Mouse (Mus musculus) mouse trophoblast stem cell (cell line): ENCODE results near the gene Bmp6.

ENCODE experiments used
- in situ Hi-C, 2 experiments: fragments of 300-500 bp; cut with MseI, MboI; formaldehyde crosslinking; loops; 2 replicates in 1 of 2; 3 replicates in 1 of 2; pipeline ENCODE4 v1.15.1; 2025

The Bmp6 gene

DNA sequence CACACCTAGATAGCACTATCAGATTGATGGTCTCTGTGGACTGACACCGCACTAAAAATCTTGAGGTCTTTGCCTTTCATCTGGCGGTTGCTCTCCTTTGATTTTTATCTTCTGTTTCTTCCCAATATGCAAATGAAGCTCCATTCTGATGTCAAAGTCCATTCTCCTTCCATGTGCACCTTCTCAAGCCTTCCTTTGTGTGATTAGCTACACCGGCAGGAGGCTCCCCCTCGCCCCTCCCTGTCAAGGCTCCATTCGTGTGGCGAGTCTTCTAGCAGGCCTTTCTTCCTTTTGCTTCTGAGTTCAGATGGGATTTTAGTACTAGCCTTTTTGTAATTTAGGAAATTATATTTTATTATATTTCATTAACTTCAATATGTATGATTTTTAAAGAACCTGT is 80.4 kb downstream of the Bmp6 start:
- in situ Hi-C loops, result no loop called here

DNA sequence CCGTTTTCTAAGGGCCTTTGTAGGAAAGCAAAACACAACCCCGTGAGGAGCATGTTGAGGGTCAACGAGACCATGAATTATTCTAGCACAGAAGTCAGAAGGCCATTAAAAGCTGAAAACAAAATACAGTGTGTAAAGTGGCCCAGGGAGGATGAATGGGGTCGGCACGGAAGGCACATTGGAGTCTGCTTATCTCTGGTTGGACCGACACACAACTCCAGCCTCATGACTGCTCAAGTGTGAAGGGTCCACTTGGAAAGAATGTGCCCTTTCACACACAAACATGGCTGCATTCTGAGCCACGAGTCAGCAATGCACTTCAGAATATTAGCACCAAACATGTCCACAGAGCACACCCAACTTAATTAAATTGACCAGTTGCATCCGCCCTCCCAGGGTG is 84.8 kb downstream of the Bmp6 start:
- in situ Hi-C loops, result no loop called here

DNA sequence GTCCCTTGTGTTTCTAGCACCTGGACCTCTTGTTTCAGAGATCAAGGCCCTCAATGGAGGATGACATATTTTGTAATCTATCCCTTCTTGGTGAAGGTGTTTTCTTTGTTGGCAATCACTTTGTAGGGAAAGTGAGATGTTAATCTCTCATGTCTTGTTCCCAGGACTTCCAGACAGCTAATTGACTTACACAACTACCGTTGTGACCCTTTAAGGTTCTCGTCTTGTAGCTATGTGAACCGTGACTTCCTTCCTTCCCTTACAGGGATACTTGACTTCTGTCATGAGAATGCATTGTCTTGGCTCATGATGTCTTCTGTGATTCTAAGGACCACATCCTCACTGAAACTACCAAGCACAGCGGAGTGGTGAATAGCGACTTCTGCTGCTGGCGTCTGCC is 85.2 kb downstream of the Bmp6 start:
- in situ Hi-C loops, result no loop called here

DNA sequence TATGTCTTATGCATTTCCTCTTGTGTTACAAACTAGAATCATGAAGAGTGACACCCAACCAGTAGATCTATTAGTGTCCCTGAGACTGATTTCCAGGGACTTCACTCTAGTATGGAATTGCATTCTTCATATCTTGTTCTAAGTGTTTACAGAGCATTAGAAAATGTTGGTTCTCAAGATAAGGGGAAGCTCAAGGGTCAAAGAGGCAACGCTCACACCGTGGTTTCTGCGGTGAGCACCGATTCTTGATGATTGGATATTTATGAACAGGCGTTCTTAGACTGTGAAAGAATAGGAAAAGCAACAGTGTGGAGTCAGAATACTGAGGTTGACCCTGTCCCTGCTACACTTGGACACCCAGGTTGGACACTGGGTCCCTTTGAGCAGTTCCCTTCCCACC is 89.9 kb downstream of the Bmp6 start:
- in situ Hi-C loops, result no loop called here

DNA sequence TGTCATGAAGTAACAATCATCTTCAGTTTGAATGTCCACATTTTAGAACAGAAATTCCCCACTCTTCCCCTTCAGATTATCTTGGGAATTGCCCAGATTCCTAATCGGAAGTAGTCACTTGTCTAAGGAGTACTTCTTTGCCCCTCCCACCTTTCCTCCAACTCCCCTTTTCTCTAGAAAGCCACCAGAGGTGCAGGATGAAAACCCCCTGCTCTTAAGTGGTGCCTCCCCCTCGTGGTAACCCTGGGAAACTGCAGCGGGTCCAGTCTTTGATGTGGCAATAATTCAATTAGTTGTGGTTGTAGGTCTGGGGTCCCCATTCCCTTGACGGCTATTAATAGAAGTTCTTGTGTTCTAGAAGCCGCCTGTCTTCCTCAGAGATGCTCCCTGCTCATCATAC is 93.0 kb downstream of the Bmp6 start:
- in situ Hi-C loops, result no loop called here

DNA sequence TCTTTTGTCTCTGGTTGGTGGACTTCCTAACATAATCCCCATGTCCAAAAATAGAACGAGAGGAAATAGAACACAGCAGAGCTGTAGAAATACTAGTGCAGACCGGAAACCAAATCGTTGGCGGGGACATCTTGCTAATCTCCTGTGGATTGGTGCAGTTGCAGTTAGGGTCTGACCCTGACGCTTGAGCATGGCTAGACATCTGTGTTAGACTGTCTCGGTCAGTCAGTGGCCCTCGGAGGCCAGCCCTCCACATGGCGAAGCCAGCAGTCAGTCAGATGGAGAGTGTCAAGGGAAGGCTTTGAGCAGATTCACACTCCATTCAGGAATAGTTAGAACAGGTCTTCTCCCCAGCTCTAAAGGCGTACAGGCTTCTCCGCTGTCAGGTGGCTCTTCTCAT is 95.3 kb downstream of the Bmp6 start:
- in situ Hi-C loops, result no loop called here

DNA sequence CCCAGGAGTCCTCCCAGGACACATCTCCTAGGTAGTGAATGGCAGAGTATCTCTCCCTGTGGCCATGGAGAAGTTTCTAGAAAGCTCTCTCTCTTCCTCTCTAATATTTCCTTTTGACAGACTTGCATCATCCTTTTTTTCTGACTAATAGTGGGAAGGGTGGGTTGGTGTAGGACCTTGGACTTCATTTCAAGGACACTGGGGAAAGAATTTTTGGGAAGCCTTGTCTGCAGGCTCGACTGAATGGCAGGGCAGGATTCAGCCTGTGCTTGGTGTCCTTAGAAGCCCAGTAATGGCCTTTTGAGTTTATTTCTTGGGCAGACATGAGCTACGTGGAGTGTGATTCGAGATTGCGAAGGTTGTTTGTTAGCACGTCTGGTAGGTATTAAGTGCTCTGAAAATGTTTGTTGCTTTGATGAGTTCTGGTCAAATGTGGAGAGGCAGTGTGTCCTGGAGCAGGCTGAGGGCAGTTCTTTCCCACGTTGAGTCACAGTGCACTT is 103.7 kb downstream of the Bmp6 start:
- in situ Hi-C loops, result no loop called here

DNA sequence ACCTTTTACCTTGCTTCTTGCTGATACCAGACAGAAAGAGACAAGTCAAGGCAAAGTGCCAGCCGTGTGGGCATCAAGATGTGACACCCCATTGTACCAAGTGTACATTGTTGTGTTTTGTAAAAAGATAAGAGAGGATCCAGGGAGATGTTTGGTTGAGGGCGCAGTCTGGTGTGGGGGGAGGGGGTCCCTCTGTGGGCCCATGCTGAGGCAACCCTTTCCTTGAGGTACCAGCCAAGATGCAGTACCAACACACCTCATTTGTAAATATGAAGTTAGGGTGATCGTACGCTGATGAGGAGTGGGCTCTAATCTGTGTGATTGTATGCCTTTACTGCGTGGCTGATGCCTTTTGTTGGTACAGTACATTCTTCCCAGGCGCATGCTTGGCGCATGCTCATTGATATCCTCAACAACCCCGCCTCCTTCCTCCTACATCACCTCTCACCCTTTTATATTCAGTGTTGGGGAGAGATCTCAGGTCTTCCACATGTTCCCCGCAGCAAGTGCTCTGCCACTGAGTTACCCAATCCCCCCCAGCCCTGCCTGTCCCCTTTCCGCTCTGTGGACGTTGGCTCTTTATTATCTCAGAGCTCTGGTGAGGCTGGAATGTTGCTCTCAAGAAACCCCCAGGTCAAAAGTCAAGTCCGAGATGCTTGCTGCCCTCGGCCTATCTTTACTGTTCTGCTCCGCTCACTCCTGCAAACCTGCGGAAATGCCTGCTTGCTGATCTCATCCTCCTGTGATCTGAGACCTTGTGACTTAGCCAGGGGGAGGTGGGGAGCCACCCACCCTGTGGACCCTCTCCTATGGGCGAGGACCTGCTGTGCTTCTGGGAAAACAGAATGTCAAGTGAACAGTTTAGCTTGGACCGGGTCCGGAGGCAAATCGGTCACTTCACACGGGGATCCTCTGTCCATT is 105.4 kb downstream of the Bmp6 start:
- in situ Hi-C loops, result no loop called here

DNA sequence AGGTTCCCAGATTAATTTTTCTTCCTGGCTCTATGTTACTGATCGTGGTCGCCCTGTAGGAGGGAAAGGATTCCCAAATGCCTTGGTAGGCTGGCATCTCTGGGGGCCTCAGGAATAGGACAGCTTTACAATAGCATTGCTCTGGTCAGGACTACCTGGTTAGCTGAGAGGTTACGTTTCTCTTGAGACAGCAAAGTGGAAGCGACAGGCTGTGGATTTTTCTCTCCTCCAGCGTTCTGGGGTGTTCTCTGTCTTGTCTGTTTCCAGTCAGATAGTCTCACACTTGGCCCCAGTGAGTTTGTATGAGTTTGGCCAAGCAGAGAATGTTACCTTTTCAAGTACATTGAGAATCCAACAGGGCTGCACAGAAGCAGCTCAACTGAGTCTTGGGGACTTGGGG is 106.5 kb downstream of the Bmp6 start:
- in situ Hi-C loops, result no loop called here

DNA sequence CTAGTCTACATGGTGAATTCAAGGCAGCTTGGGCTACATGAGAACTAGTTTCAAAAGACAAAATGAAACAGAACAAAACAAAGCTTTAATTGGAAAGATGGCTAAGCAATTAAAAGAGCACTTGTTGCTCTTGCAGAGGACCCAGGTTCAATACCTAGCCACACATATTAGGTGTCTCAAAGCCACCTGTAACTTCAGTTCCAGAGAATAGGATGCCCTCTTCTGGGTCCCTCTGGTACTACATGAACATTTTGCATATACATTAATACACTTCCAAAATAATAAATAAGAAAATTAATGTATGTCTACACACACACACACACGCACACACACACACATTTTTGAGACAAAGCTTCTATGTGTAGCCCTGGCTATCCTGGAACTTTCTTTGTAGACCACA is 118.5 kb downstream of the Bmp6 start:
- in situ Hi-C loops, result no loop called here

DNA sequence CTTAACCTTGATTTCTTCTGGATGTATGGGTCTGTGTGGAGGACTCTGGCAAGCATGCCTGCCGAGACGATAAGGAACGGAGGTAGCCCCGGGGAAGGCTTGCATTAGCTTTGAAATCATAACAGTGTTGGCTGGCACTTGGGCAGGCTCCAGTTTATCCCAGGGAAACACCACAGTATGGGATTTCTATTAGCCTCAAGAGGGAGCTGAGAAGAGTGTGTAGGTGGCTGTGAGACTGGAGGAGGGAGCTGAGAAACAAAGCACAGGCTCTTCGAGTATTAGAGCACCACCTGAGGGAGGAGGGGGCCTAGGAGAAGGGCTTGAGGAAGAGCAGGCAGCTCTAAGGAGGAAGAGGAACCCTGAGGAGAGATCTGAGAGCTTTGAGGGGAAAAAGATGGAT is 126.0 kb downstream of the Bmp6 start:
- in situ Hi-C loops, result no loop called here

DNA sequence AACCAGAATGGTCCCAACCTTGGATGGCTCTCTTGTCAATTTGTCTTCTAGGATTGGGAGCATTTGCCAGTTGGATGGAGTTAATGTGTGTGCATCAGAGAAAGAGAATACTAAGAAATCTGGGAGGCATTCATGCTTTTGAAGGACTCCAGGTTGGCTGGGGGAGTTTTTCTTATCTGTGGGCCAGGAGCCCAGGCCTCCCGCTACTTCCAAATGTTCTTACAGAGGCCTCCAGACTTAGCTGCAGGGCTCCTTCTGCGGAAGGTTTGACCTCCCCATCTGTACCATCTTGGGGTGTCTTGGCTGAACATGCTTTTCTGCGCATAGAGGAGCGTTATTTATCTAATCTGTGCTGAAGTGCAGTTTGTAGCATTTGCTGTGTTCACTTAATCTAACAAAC is 127.7 kb downstream of the Bmp6 start:
- in situ Hi-C loops, result no loop called here

DNA sequence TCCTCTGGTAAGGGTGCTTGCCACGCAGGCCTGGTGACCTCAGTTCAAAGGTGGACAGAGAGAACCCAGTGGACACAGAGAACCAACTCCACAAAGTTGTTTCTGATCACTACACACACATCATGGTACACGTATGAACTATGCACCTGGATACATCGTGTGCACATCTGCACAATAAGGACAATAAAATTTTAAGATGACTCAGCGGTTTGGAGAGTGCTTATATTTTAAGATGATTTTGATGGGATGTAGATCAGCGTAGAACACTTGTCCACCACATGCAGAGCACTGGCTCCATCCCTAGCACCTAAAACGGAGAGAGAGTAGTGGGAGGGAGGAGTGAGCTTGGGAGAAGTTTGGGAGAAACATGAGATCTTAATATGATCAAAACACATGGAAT is 128.6 kb downstream of the Bmp6 start:
- in situ Hi-C loops, result no loop called here

DNA sequence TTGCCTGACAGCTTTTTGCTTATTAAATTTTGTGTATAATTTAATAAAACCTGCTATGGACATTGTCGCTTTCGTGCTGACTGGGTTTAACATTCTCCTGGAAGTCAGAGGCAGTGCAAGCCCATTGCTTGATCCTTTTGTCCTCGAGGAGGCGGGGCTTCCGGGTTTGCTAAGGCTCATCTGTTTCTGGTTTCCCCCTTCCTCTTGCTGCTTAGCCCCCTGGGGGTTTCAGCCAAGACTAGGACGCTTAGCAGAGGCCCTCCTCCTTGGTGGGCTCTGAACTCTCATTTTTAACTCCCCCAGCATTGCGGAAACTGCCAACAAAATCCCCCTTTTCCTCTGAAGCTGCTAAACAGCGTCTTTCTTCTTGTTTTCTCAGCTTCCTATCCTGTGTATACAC is 132.0 kb downstream of the Bmp6 start:
- in situ Hi-C loops, result no loop called here

DNA sequence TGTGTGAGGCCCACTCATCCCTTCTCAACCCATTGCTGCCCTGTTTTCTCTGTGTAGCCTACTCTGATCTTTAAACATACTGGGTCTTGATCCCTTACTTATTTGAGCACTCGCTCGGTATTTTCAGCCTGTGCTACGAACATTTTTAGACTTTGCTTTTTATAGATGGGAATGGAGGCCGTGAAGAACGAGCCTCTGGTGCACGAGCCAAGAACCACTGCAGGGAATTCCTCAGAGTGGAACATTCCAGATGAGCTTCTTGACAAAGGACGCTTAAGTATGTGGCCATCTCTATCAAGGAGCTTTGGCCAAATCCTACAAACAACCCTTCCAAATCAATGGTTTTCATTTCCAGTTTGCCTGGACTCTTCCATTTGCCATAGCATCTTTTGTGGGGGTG is 136.1 kb downstream of the Bmp6 start:
- in situ Hi-C loops, result no loop called here

DNA sequence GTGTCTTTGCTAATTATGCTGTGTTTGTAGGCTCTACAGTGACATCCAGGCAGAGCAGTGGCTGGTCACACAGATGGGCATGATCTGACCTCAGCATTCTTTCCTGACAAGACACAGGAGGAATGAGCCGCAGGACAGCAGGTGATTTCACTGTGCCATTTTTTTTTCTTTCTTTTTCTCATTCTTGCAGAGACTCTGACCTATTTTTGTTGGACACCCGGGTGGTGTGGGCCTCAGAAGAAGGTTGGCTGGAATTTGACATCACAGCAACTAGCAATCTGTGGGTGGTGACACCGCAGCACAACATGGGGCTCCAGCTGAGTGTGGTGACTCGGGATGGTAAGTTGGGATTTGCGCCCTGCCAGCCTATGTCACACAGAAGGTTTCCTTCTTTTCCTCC is 139.8 kb downstream of the Bmp6 start:
- in situ Hi-C loops, result no loop called here

DNA sequence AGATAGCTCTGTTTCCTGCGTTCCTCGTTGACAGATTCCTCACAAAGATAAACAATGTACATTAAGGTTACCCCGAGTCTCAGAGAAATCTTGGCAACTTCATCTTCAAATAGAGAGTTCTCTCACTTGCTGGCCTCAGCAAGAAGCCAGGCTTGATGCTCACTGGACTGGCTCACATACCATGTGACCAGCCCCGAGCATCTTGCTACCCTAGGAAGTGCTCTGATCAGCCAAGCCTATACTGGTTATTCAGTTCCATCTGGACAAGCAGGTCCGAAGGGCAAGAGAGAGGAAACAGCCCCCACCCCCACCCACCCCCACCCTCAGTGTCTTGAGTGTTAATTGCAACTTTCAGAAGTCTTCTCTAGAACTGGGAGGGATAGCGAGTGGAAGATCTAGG is 141.9 kb downstream of the Bmp6 start:
- in situ Hi-C loops, result no loop called here

DNA sequence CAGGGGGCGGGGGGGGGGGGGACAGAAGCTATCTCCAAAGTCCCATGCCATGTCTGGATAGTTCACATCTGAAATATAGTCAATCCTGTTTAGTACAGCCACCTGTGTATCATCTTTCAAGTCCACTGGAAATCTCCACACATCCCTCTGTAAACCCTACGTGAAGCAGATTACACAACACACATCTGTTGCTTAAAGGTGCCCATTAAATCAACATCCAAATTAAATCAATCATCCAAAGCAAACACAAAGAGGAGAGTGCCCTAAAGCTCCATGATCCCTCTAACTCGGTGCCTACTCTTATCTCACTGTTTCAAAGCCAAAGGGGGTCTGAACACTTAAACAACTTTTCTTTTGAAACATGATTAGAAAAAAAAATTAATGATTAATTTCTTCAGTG is 151.8 kb downstream of the Bmp6 start:
- in situ Hi-C loops, result no loop called here

DNA sequence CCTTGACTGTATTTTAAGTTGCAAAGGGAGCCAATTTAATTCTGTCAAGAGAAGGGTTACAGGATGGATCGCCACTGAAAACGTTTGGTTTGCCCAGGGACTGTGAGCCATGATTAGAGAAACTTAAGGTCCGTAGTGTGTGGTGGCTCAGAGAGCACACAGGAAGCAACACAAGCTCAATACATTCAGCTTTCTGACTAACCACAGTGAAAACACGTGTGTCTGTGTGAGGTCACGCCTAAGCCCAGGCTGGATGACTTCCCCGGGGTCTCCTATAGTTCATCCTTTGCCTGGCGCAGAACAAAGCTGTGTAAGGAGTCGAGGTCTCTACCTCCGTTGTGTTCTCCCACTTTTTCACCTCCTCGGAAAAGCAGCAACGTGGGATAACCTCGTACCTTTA is 156.4 kb downstream of the Bmp6 start:
- in situ Hi-C loops, result no loop called here

DNA sequence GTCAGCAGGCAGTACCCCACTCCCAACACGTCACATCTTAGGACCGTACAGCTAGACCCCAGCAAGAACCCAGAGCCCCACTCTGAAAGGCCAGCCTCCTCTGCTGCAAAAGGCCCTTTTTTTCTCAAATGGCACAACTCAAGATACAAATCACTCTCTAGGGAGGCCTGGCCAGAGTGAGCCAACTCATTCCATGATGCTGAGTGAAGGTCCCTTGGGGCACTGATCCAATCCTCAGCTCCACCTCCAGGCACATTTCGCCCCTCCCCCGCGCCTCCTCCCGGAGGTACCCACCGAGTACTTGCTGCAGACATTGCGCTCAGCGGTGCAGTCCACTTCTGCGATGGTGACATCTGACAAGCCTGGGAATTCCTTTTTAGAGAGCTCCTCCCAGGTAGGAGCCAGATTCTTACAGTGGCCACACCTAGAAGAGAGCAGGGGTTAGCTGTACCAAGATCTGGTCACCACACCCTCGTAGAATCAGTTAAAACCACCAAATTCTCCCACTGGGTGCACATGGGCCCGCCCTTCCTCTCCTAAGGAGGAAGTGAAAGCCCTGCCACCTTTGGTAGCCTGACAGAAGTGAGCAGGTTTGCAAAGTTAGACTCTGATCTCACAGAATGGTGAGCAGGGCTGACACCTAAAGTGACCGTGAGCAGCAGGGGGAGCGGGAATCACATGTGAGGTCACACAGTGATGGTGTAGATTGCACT is 158.4 kb downstream of the Bmp6 start:
- in situ Hi-C loops, result no loop called here

DNA sequence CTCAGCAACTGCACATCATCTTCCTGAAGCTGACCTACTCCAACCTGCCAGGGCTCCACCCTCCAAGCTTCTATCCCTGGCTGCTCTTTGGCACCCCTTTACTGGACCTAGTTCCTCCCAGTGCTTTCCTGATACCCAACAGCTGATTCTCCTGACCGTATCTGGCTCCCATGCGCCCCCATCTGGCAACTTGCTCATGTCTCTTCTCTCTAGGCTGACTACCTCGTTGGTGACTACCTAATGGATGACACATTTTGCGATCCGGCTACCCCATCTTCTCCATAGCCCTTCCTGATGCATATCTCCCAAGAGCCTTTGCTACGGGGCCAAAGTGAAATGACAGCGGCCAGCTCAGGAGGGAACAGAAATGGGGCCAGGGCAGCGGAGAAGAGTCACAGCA is 161.4 kb downstream of the Bmp6 start:
- in situ Hi-C loops, result no loop called here

DNA sequence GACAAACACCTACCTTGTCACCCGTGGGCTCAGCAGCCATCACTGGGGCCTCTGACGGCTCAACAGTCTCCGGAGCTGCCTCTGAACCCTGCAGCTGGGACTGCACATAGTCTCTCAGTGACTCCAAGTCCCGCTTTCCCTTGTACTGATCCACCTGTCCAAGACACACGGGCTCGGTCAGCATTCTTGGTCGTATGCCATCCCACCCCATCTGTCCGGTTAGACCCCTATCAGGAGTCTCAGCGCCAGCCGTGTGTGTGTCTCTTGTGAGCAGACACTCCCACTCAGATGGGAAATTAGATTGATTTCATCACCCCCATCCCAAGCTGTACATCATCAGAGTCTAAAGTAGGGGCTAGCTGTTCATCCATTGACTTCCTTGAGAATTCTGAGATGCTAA is 162.0 kb downstream of the Bmp6 start:
- in situ Hi-C loops, result no loop called here

DNA sequence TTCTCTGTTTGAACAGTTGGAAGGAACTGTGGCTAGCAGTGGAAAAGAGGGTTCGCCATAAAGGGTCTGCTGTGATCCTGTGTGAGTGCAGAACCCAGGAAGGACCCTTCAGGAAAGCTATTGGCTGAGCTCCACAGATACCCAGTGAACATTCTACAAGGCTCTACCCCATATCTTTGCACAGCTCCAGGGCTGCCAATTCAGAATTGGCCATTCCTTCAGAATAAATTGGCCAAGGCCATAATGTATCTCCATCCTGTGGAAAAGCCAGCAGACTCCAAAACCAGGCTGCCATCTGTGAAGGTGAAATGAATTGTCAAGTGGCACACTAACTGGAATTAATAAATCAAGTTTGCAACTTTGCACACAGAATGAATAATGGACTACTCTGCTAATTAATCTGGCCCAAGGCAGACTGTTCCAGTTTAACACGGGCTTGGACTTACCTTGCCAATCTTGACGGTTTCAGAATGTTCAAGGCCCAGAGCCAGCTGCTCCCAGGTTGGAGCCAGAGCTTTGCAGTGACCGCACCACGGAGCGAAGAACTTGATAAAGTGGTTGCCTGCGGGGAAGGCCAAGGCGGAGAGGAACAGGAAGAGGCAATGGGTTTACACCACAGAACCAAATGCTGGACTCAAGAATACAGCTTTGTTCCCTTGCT is 164.9 kb downstream of the Bmp6 start:
- in situ Hi-C loops, result no loop called here
